Mouse (Mus musculus): ENCODE results near the gene Mid2. TPM values are rescaled to one million over a fixed set of nuclear protein-coding genes. Genes with fewer than 3 reads are reported as not detected.
A peak's percentile ranks its signal among the peaks of the same experiment; 100 is the strongest.
"Not testable (repeated sequence)": the region's sequence is repeated elsewhere in the genome, so short reads cannot be mapped to it uniquely, and the experiment has no call there.

The Mid2 gene
- polyA plus RNA-seq (2015; fragmentation: Nextera tagmentation; extraction: Ambion mirVana) = 2.8 and 2.9 TPM in 2 replicates

DNA sequence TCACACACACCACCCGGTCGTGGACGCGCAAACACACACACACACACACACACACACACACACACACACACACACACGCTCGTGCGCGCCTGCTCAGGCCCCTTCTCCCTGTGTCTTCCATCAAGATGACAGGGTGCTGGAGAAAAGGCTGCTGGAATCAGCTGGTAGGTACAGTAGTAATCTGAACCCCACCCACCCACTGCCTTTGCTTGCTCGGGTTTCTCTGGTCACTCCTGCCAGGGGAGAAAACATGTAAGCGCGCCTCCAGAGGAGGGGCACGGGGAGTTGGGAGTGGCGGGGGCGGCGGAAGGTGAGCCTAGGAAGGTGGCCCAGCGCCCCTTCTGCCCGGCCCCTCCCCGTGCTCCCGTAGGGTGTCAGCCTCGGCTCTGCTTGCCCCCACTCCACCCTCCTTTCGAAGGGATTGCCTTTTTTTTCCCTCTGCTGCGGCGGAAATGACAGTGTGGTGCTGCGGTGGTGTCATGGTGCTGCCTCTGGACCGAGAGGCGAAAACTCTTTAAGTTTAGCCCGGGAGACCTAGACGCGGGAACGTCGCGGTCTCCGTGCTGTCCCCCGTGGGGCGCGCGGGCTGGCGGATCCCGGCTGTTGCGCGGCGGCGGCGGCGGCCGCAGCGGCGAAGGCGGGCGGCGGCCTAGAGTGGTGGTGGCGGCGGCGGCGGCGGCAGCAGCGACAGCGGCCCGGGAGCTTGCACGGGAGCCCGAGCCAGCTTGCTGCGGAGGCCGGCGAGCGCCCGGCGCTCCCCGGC, at the start of gene Mid2:
Mid2 (plus strand) TSS at position 121 of the 763 bp plus-strand sequence.
- no peaks in the 10 kb centered on the region for H3K4me1 ChIP-seq (replicated peaks)
- peak within 1 kb of the TSS; percentile 55 for H3K4me3 ChIP-seq (replicated peaks)
- H3K9me3 ChIP-seq = no peaks in the 10 kb centered on the region
- 0 out of 2 replicates have a peak within 1 kb of the TSS, but pooled peaks have one; percentile 9 for H3K27ac ChIP-seq
- ATAC-seq = peak; percentile 71
- H3K27me3 ChIP-seq (replicated peaks) = peaks cover 13% of the 10 kb centered on the region; the same call in 1 of the 2 replicates
- H3K4me2 ChIP-seq (replicated peaks) = peak within 1 kb of the TSS; percentile 74
- no peaks in the 10 kb centered on the region for H3K36me3 ChIP-seq
- peak within 1 kb of the TSS; percentile 55 for H3K9ac ChIP-seq
- WGBS = 24% methylated on average over 67 of the region's 68 CpGs

- no peak for ATAC-seq
- no peak overlapping the region for H3K27ac ChIP-seq
- H3K9me3 ChIP-seq = no peaks in the 10 kb centered on the region
- WGBS = 57% methylated on average over 12 of the region's 12 CpGs
- H3K4me1 ChIP-seq (replicated peaks) = no peaks in the 10 kb centered on the region
- H3K4me3 ChIP-seq (replicated peaks) = no peak overlapping the region
- H3K4me2 ChIP-seq (replicated peaks) = no peak overlapping the region
- H3K36me3 ChIP-seq = no peaks in the 10 kb centered on the region
- H3K27me3 ChIP-seq (replicated peaks) = no peaks in the 10 kb centered on the region
- no peak overlapping the region for H3K9ac ChIP-seq
Measured at GRCm38 (mm10) chrX:140624875-140625594, 39.4 kb upstream of the Mid2 start.

GRCm38 (mm10) chrX:140638028-140638427, 26.4 kb upstream of the Mid2 start:
- Histone ChIP-seq H3K4me1 (replicated peaks) (no peaks in the 10 kb centered on the region), H3K27me3 (replicated peaks) (no peaks in the 10 kb centered on the region), H3K9me3 (no peaks in the 10 kb centered on the region), H3K4me2 (replicated peaks) (no peak overlapping the region), H3K9ac (no peak overlapping the region), H3K27ac (no peak overlapping the region), H3K36me3 (no peaks in the 10 kb centered on the region), H3K4me3 (replicated peaks) (no peak overlapping the region)
- ATAC-seq = no peak
- WGBS = 82% methylated on average over 5 of the region's 5 CpGs

DNA sequence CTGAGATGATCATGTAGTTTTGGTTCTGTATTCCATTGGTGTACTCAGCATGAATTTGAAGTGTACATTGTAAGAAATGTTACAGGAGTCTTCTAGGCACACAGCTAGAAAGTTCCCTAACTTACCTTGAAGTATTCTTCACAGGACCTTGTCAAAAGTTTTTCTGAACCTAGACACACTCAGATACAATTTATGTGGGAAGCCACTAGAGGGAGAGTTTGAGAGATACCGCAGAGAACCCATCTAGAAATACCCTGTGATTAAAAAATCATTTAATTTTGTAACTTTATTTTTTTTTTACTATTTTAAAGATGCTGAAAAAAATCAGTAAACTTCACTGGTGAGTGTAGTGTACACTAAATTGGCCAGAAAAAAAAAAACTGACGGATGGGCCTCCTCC, 24.8 kb upstream of the Mid2 start:
- Histone ChIP-seq H3K9ac (no peak overlapping the region), H3K4me2 (replicated peaks) (no peak overlapping the region), H3K36me3 (no peaks in the 10 kb centered on the region), H3K27ac (no peak overlapping the region), H3K9me3 (no peaks in the 10 kb centered on the region), H3K27me3 (replicated peaks) (no peaks in the 10 kb centered on the region), H3K4me1 (replicated peaks) (no peaks in the 10 kb centered on the region), H3K4me3 (replicated peaks) (no peak overlapping the region)
- no peak for ATAC-seq
- 63% methylated on average over 2 of the region's 2 CpGs for WGBS

- H3K27ac ChIP-seq = no peak overlapping the region
- peaks cover 9% of the 10 kb centered on the region; the same call in 1 of the 2 replicates for H3K27me3 ChIP-seq (replicated peaks)
- WGBS = 30% methylated on average over 1 of the region's 1 CpGs
- H3K4me1 ChIP-seq (replicated peaks) = no peaks in the 10 kb centered on the region
- ATAC-seq = no peak
- no peak overlapping the region for H3K4me2 ChIP-seq (replicated peaks)
- H3K36me3 ChIP-seq = no peaks in the 10 kb centered on the region
- no peak overlapping the region for H3K4me3 ChIP-seq (replicated peaks)
- no peaks in the 10 kb centered on the region for H3K9me3 ChIP-seq
- H3K9ac ChIP-seq = no peak overlapping the region
Measured at GRCm38 (mm10) chrX:140660731-140661130, 3.7 kb upstream of the Mid2 start.

DNA sequence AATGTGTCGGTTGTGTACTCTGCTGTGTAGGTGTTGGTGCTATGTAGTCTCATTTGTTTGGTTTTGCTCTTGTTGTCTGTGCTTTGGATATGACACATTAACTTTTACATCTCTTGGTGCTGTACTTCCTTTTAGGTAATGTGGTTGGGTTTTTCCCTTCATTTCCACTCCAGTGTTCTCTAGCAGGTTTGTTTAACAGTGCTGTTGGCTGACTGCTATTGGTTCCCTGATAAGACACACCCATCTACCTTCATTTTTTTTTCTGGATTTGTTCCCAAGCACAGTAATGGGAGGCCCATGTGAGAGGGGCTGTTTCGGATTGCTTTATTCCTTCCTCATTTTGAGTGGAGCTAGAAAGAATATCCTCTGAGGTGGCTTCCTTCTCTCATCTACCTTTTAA, 883 bp upstream of the Mid2 start:
- peaks cover 13% of the 10 kb centered on the region; the same call in 1 of the 2 replicates for H3K27me3 ChIP-seq (replicated peaks)
- no peak overlapping the region for H3K9ac ChIP-seq
- H3K4me1 ChIP-seq (replicated peaks) = no peaks in the 10 kb centered on the region
- H3K4me2 ChIP-seq (replicated peaks) = no peak overlapping the region
- no peak overlapping the region for H3K4me3 ChIP-seq (replicated peaks)
- WGBS = 87% methylated on average over 2 of the region's 2 CpGs
- no peaks in the 10 kb centered on the region for H3K9me3 ChIP-seq
- no peak overlapping the region for H3K27ac ChIP-seq
- ATAC-seq = no peak
- no peaks in the 10 kb centered on the region for H3K36me3 ChIP-seq

DNA sequence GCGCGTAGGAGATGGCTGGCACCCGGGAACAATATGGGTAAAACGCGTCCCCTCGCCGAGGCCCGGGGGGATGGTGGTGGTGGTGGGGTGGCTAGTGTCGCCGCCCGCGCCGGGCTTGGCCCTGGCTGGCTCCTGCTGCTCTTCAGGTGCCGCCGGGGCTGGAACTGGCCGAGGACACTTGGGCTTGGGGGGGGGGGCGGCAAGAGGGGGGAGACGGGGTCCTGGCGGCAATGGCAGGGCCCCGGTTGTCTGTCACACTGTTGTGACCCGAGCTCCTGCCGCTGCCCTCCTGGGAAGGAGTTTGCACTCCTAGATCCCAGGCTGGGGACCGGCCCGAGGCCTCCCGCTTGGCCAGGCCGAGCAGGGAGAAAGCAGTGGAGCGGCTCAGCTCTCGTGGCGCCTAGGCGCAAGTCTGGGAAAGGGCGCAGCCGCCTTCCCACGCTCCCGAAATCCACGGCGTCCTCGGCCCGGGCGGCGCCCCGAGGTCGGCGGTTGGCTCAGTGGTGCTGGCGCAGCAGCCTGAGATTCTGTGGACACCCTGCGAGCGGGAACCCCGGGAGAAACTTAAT, 927 bp downstream of the Mid2 start:
- H3K27ac ChIP-seq = 0 out of 2 replicates have a peak overlapping the region, but pooled peaks have one; percentile 9
- ATAC-seq = peak; percentile 74

GRCm38 (mm10) chrX:140675444-140675843, 11.0 kb downstream of the Mid2 start:
- no peak overlapping the region for H3K27ac ChIP-seq
- H3K36me3 ChIP-seq = no peaks in the 10 kb centered on the region
- no peaks in the 10 kb centered on the region; the same call in 1 of the 2 replicates for H3K27me3 ChIP-seq (replicated peaks)
- no peaks in the 10 kb centered on the region for H3K9me3 ChIP-seq
- 74% methylated on average over 5 of the region's 5 CpGs for WGBS
- no peak overlapping the region for H3K9ac ChIP-seq
- no peaks in the 10 kb centered on the region for H3K4me1 ChIP-seq (replicated peaks)
- no peak for ATAC-seq
- H3K4me2 ChIP-seq (replicated peaks) = no peak overlapping the region
- H3K4me3 ChIP-seq (replicated peaks) = no peak overlapping the region

More for the DNA sequence above, 927 bp downstream of the Mid2 start:
- Histone ChIP-seq H3K36me3 (no peaks in the 10 kb centered on the region), H3K9ac (peak overlapping the region; percentile 55), H3K4me1 (replicated peaks) (no peaks in the 10 kb centered on the region), H3K9me3 (no peaks in the 10 kb centered on the region), H3K4me3 (replicated peaks) (peak overlapping the region; percentile 55), H3K27me3 (replicated peaks) (peaks cover 13% of the 10 kb centered on the region; the same call in 1 of the 2 replicates), H3K4me2 (replicated peaks) (peak overlapping the region; percentile 74)
- 19% methylated on average over 42 of the region's 47 CpGs for WGBS

- no peaks in the 10 kb centered on the region for H3K36me3 ChIP-seq
- H3K9me3 ChIP-seq = no peaks in the 10 kb centered on the region
- no peak for ATAC-seq
- H3K27me3 ChIP-seq (replicated peaks) = no peaks in the 10 kb centered on the region
- no peak overlapping the region for H3K27ac ChIP-seq
- 68% methylated on average over 2 of the region's 2 CpGs for WGBS
- H3K4me1 ChIP-seq (replicated peaks) = no peaks in the 10 kb centered on the region
- no peak overlapping the region for H3K4me2 ChIP-seq (replicated peaks)
- H3K4me3 ChIP-seq (replicated peaks) = no peak overlapping the region
- H3K9ac ChIP-seq = no peak overlapping the region
Measured at GRCm38 (mm10) chrX:140688335-140688734, 23.9 kb downstream of the Mid2 start.

GRCm38 (mm10) chrX:140697872-140698463, 33.6 kb downstream of the Mid2 start:
- not testable (repeated sequence) for H3K27me3 ChIP-seq (replicated peaks); H3K4me2 ChIP-seq (replicated peaks); ATAC-seq; H3K27ac ChIP-seq; H3K4me3 ChIP-seq (replicated peaks); H3K36me3 ChIP-seq; H3K9me3 ChIP-seq; H3K4me1 ChIP-seq (replicated peaks); H3K9ac ChIP-seq
- WGBS = 43% methylated on average over 6 of the region's 7 CpGs

DNA sequence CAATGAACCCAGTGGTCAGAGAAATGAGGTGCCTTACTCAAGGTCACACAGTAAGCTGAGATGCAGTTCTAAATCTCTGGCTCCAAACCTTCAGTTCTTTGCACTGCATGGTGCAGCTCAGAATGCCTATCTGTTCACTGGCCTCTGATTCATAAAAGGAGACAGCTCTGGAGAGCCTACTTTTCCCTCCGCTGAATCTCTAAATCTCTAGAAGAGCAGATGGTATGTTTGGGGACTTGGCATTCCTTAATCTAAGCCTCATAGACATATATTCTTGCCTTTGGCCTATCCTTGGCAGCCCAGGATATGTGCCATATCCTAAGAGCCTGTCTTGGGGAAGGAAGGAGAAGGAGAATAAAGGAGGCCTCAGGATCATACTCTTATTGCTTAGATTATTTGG, 38.8 kb downstream of the Mid2 start:
- ATAC-seq = no peak
- Histone ChIP-seq H3K27me3 (replicated peaks) (no peaks in the 10 kb centered on the region), H3K4me3 (replicated peaks) (no peak overlapping the region), H3K27ac (no peak overlapping the region), H3K9ac (no peak overlapping the region), H3K4me2 (replicated peaks) (no peak overlapping the region), H3K36me3 (no peaks in the 10 kb centered on the region), H3K4me1 (replicated peaks) (no peaks in the 10 kb centered on the region), H3K9me3 (no peaks in the 10 kb centered on the region)
- 85% methylated on average over 1 of the region's 1 CpGs for WGBS

- 59% methylated on average over 4 of the region's 4 CpGs for WGBS
- no peak overlapping the region for H3K9ac ChIP-seq
- no peaks in the 10 kb centered on the region for H3K36me3 ChIP-seq
- no peak overlapping the region for H3K27ac ChIP-seq
- H3K4me1 ChIP-seq (replicated peaks) = no peaks in the 10 kb centered on the region
- H3K27me3 ChIP-seq (replicated peaks) = no peaks in the 10 kb centered on the region
- no peak overlapping the region for H3K4me3 ChIP-seq (replicated peaks)
- no peaks in the 10 kb centered on the region for H3K9me3 ChIP-seq
- no peak for ATAC-seq
- no peak overlapping the region for H3K4me2 ChIP-seq (replicated peaks)
Measured at GRCm38 (mm10) chrX:140706077-140706476, 41.7 kb downstream of the Mid2 start.
